Mouse (Mus musculus): ENCODE results near the gene Fnbp1. TPM values are rescaled to one million over a fixed set of nuclear protein-coding genes. Genes with fewer than 3 reads are reported as not detected.

Gene Fnbp1
- polyA plus RNA-seq, 1 experiment from 2014 or later: 19.4 TPM

GRCm38 (mm10) chr2:31132682-31133081 lies 9.1 kb downstream of the Fnbp1 start:
- no peaks in the 10 kb centered on the region for H3K36me3 ChIP-seq
- H3K4me2 ChIP-seq (replicated peaks): no peak overlapping the region
- ATAC-seq (replicated peaks): no peak
- H3K9me3 ChIP-seq: no peaks in the 10 kb centered on the region
- H3K27ac ChIP-seq (replicated peaks): no peak overlapping the region
- no peaks in the 10 kb centered on the region for H3K4me1 ChIP-seq
- no peak overlapping the region for H3K4me3 ChIP-seq
- WGBS: 84% methylated on average over 8 of the region's 8 CpGs
- H3K9ac ChIP-seq (replicated peaks): no peak overlapping the region
- no peaks in the 10 kb centered on the region for H3K27me3 ChIP-seq

GRCm38 (mm10) chr2:31130815-31131299 lies 11.0 kb downstream of the Fnbp1 start:
- no peak overlapping the region for H3K4me2 ChIP-seq (replicated peaks)
- H3K9ac ChIP-seq (replicated peaks): no peak overlapping the region
- no peaks in the 10 kb centered on the region for H3K4me1 ChIP-seq
- H3K9me3 ChIP-seq: no peaks in the 10 kb centered on the region
- no peak overlapping the region for H3K27ac ChIP-seq (replicated peaks)
- H3K4me3 ChIP-seq: no peak overlapping the region
- H3K27me3 ChIP-seq: no peaks in the 10 kb centered on the region
- 84% methylated on average over 8 of the region's 8 CpGs for WGBS
- no peaks in the 10 kb centered on the region for H3K36me3 ChIP-seq
- ATAC-seq (replicated peaks): no peak

DNA sequence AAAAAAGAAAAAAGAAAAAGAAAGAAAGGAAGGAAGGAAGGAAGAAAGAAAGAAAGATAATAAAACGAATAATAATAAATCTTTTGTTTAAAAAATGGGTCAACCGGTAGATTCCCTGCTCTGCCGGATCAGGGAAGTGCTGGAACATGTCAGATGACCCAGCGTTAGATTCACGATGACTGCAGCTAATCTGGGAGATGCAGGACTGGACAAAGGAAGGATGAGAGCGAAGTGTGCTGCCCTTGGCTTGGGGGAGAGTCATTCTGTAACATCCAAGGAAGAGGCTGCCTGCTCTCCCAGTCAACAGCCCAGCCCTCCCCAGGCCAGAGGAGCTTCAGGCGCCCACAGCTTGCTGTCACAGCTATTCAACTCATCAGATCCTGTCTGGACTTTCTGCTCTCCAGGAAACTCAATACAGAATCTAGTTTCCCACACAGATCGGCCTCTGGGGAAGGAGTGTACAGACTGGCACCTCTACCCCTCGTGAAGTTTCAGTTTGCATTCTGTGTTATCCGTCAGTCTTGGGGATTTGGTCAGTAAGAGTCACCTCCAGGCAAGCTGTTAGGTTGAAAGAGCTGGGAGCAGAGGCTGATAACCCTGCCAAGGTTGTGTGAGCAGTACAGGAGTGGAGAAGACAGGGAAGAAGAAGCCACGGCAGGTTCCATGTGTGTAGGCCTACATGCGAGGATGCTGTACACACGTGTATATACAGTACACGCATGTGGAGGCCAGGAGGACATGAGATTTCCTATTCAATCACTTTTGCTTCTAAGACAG lies 11.9 kb downstream of the Fnbp1 start:
- no peak overlapping the region for H3K4me3 ChIP-seq
- no peaks in the 10 kb centered on the region for H3K9me3 ChIP-seq
- no peaks in the 10 kb centered on the region for H3K36me3 ChIP-seq
- no peaks in the 10 kb centered on the region for H3K27me3 ChIP-seq
- H3K4me1 ChIP-seq: no peaks in the 10 kb centered on the region
- H3K4me2 ChIP-seq (replicated peaks): no peak overlapping the region
- no peak for ATAC-seq (replicated peaks)
- WGBS: 89% methylated on average over 14 of the region's 14 CpGs
- H3K27ac ChIP-seq (replicated peaks): no peak overlapping the region
- H3K9ac ChIP-seq (replicated peaks): no peak overlapping the region

- Histone ChIP-seq H3K4me3 (no peak overlapping the region), H3K36me3 (no peaks in the 10 kb centered on the region), H3K27ac (replicated peaks) (no peak overlapping the region), H3K9me3 (no peaks in the 10 kb centered on the region), H3K9ac (replicated peaks) (no peak overlapping the region), H3K27me3 (no peaks in the 10 kb centered on the region), H3K4me2 (replicated peaks) (no peak overlapping the region), H3K4me1 (no peaks in the 10 kb centered on the region)
- no peak for ATAC-seq (replicated peaks)
- WGBS: 72% methylated on average over 4 of the region's 4 CpGs
Observed at GRCm38 (mm10) chr2:31127899-31128298, 13.9 kb downstream of the Fnbp1 start.

DNA sequence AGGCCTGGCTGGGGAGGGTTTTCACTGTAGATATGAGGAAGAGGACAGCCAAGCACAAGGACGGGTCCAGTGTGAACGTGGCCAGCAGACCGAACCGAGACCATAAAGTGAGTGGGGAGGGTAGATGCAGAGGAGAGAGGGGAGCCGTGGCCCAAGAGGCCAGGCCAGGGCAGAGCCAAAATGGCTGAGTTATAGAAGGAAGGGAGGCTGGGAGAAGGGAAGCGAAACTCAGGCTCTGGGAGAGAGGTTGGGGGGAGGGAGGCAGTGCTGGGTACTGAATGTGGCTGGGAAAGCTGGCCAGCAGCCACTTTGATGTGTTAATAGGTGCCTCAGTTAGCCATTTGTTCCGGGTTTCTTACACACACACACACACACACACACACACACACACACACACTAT lies 14.6 kb downstream of the Fnbp1 start:
- no peaks in the 10 kb centered on the region for H3K36me3 ChIP-seq
- H3K4me1 ChIP-seq: no peaks in the 10 kb centered on the region
- no peaks in the 10 kb centered on the region for H3K9me3 ChIP-seq
- H3K27me3 ChIP-seq: no peaks in the 10 kb centered on the region
- no peak for ATAC-seq (replicated peaks)
- no peak overlapping the region for H3K4me3 ChIP-seq
- WGBS: 70% methylated on average over 7 of the region's 7 CpGs
- H3K27ac ChIP-seq (replicated peaks): no peak overlapping the region
- no peak overlapping the region for H3K4me2 ChIP-seq (replicated peaks)
- H3K9ac ChIP-seq (replicated peaks): no peak overlapping the region

- Histone ChIP-seq H3K4me3 (no peak overlapping the region), H3K4me1 (no peaks in the 10 kb centered on the region), H3K4me2 (replicated peaks) (no peak overlapping the region), H3K9ac (replicated peaks) (no peak overlapping the region), H3K27me3 (no peaks in the 10 kb centered on the region), H3K27ac (replicated peaks) (no peak overlapping the region), H3K36me3 (no peaks in the 10 kb centered on the region), H3K9me3 (no peaks in the 10 kb centered on the region)
- 86% methylated on average over 9 of the region's 9 CpGs for WGBS
- ATAC-seq (replicated peaks): no peak
Observed at GRCm38 (mm10) chr2:31126048-31126447, 15.8 kb downstream of the Fnbp1 start.

DNA sequence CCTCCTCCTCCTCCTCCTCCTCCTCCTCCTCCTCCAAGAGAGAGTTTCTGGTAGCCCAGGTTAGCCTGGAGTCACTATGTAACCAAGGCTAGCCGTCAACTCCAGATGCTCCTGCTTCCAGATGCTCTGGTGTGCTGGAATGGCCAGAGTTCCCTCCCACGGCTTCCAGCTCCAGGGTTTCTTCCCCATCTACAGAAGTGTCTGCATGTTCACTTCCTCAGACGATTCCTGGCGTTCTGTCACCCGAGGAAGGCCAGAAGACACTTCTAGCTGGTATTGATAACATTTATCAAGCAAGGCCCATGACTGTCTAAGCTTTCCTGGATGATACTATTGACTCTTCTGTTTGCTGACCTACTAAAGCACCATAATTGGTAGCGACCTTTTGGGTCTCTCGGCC lies 16.7 kb downstream of the Fnbp1 start:
- no peak overlapping the region for H3K4me3 ChIP-seq
- H3K27me3 ChIP-seq: no peaks in the 10 kb centered on the region
- WGBS: 89% methylated on average over 7 of the region's 7 CpGs
- no peak overlapping the region for H3K9ac ChIP-seq (replicated peaks)
- no peak for ATAC-seq (replicated peaks)
- H3K36me3 ChIP-seq: no peaks in the 10 kb centered on the region
- H3K4me1 ChIP-seq: no peaks in the 10 kb centered on the region
- no peaks in the 10 kb centered on the region for H3K9me3 ChIP-seq
- H3K27ac ChIP-seq (replicated peaks): no peak overlapping the region
- H3K4me2 ChIP-seq (replicated peaks): no peak overlapping the region

DNA sequence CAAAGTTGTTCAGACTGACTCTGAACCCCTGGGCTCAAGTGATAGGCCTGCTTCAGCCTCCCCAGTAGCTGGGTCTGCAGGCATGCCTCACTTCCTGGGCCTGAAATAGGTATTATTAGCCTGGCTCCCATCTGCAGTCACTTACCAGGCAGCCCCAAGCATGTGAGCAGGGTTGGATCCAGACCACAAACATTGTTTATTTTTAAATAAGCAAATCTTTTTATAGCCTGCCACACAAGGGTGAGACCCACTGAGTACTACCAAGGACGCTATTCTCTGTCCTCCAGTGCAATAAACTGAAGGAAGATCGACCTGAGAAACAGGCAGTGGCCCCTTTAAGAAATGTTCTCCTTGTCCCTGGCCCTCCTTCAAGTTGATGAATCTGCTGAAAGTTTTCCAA lies 17.1 kb downstream of the Fnbp1 start:
- no peak overlapping the region for H3K9ac ChIP-seq (replicated peaks)
- H3K27me3 ChIP-seq: no peaks in the 10 kb centered on the region
- no peaks in the 10 kb centered on the region for H3K9me3 ChIP-seq
- H3K4me1 ChIP-seq: peaks cover 4% of the 10 kb centered on the region; the same call in 1 of the 2 replicates
- H3K36me3 ChIP-seq: no peaks in the 10 kb centered on the region
- no peak overlapping the region for H3K27ac ChIP-seq (replicated peaks)
- no peak for ATAC-seq (replicated peaks)
- H3K4me3 ChIP-seq: no peak overlapping the region
- WGBS: 84% methylated on average over 2 of the region's 2 CpGs
- H3K4me2 ChIP-seq (replicated peaks): no peak overlapping the region

- Histone ChIP-seq H3K9me3 (no peaks in the 10 kb centered on the region), H3K4me1 (peaks cover 8% of the 10 kb centered on the region; the same call in 1 of the 2 replicates), H3K36me3 (no peaks in the 10 kb centered on the region), H3K4me3 (no peak overlapping the region), H3K27me3 (no peaks in the 10 kb centered on the region), H3K9ac (replicated peaks) (no peak overlapping the region), H3K4me2 (replicated peaks) (no peak overlapping the region), H3K27ac (replicated peaks) (no peak overlapping the region)
- 91% methylated on average over 5 of the region's 5 CpGs for WGBS
- no peak for ATAC-seq (replicated peaks)
Observed at GRCm38 (mm10) chr2:31123493-31123892, 18.3 kb downstream of the Fnbp1 start.

DNA sequence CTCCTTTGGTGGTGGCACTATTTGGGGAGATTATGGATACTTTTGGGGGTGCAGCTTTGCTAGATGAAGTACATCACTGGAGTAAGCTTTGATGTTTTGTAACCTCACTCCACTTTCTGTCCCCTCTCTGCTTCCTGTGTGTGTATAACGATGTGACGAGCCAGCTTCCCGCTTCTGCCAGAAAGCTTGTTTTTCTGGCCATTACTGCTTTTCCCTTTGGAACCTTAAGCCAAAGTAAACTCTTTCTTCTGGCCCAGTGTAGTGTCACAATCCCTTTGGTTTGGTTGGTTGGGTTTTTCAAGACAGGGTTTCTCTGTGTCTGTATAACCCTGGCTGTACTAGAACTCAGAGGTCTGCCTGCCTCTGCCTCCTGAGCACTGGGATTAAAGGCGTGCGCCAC lies 19.0 kb downstream of the Fnbp1 start:
- 90% methylated on average over 5 of the region's 5 CpGs for WGBS
- H3K9ac ChIP-seq (replicated peaks): no peak overlapping the region
- H3K27ac ChIP-seq (replicated peaks): no peak overlapping the region
- no peak overlapping the region for H3K4me3 ChIP-seq
- H3K9me3 ChIP-seq: no peaks in the 10 kb centered on the region
- ATAC-seq (replicated peaks): no peak
- H3K27me3 ChIP-seq: no peaks in the 10 kb centered on the region
- no peaks in the 10 kb centered on the region for H3K36me3 ChIP-seq
- peaks cover 8% of the 10 kb centered on the region; the same call in 1 of the 2 replicates for H3K4me1 ChIP-seq
- no peak overlapping the region for H3K4me2 ChIP-seq (replicated peaks)

- Histone ChIP-seq H3K4me2 (replicated peaks) (no peak overlapping the region), H3K36me3 (no peaks in the 10 kb centered on the region), H3K4me3 (no peak overlapping the region), H3K27ac (replicated peaks) (no peak overlapping the region), H3K9me3 (no peaks in the 10 kb centered on the region), H3K9ac (replicated peaks) (no peak overlapping the region), H3K4me1 (peaks cover 8% of the 10 kb centered on the region; the same call in 1 of the 2 replicates), H3K27me3 (no peaks in the 10 kb centered on the region)
- 83% methylated on average over 7 of the region's 7 CpGs for WGBS
- no peak for ATAC-seq (replicated peaks)
Observed at GRCm38 (mm10) chr2:31121131-31121693, 20.6 kb downstream of the Fnbp1 start.

DNA sequence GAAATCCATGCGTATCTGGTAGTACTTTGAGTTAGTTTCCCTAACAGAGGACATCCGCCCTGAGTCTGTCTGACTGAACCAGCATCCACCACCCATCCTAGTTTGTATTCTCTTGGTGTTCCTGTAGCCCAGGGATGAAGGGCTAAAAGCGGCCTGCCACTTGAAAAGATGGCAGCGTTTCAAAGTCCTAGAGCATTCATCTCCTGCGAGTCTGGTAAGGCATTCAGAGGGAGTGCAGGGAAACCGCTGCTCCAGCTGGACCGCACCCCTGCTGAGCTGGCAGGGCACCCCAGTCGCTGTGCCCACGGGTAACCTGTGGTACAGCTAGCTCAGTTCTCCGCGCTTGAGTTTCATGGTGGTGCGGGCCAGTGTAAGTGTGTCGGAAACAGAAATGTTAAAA lies 22.0 kb downstream of the Fnbp1 start:
- Histone ChIP-seq H3K4me2 (replicated peaks) (no peak overlapping the region), H3K4me1 (peaks cover 8% of the 10 kb centered on the region; the same call in 1 of the 2 replicates), H3K27ac (replicated peaks) (peak overlapping the region; percentile 63), H3K9me3 (no peaks in the 10 kb centered on the region), H3K36me3 (no peaks in the 10 kb centered on the region), H3K27me3 (no peaks in the 10 kb centered on the region), H3K9ac (replicated peaks) (no peak overlapping the region), H3K4me3 (no peak overlapping the region)
- WGBS: 40% methylated on average over 13 of the region's 13 CpGs
- peak; percentile 64; the same call in 1 of the 2 replicates for ATAC-seq (replicated peaks)

Data from forebrain, embryonic 15.5 days (tissue).